Mouse (Mus musculus): ENCODE measurements around the gene Cep19.

GRCm38 (mm10) chr16:32098897-32099637 lies 533 bp upstream of the Cep19 start:
- TF ChIP-seq CTCF (IDR thresholded peaks at IDR 0.05; ENCODE audit: low read depth), result peak; percentile 11; the same call in 1 of the 2 replicates
- TF ChIP-seq EP300 (IDR thresholded peaks at IDR 0.05; ENCODE audit: low read depth), result no peak

Measured in heart, postnatal 0 days (tissue).